Mouse (Mus musculus) stomach, embryonic 16.5 days (tissue): ENCODE data around the gene BC030867. TPM values are rescaled to one million over a fixed set of nuclear protein-coding genes. Genes with fewer than 3 reads are reported as not detected.

ENCODE experiments used
- ATAC-seq: fragments of 200-750 bp; cut with Nextera tagmentation; 2 replicates; pipeline ENCODE4 v1.8.0; 2017; ENCODE audit warnings: moderate number of reproducible peaks, moderate TSS enrichment; ENCODE audit not compliant: insufficient read depth, low FRiP score
- H3K27ac ChIP-seq: fragments of 300-500 bp; sonication (generic); 2 replicates; pipeline ENCODE4 v1.5.1; 2014; ENCODE audit warnings: low read length
- H3K27me3 ChIP-seq: fragments of 300-500 bp; sonication (generic); 2 replicates; pipeline ENCODE4 v1.6.1; 2014; ENCODE audit warnings: low read length, control low read depth, mixed read lengths; ENCODE audit not compliant: control insufficient read depth, insufficient read depth
- H3K36me3 ChIP-seq: fragments of 300-500 bp; sonication (generic); 2 replicates; pipeline ENCODE4 v1.6.1; 2014; ENCODE audit warnings: low read length; ENCODE audit not compliant: control insufficient read depth, insufficient read depth
- H3K4me1 ChIP-seq: fragments of 300-500 bp; sonication (generic); 2 replicates; pipeline ENCODE4 v1.6.1; 2014; ENCODE audit warnings: low read length, control low read depth, mixed read lengths; ENCODE audit not compliant: control insufficient read depth, insufficient read depth
- H3K4me2 ChIP-seq: fragments of 300-500 bp; sonication (generic); 2 replicates; pipeline ENCODE4 v1.6.1; 2014; ENCODE audit warnings: low read depth, low read length, mixed read lengths
- H3K4me3 ChIP-seq: fragments of 300-500 bp; sonication (generic); replicated peaks from 2 replicates; pipeline ENCODE4 v1.5.1; 2014; ENCODE audit warnings: mild to moderate bottlenecking, low read length
- H3K9ac ChIP-seq: fragments of 300-500 bp; sonication (generic); 2 replicates; pipeline ENCODE4 v1.6.1; 2014; ENCODE audit warnings: low read length
- H3K9me3 ChIP-seq: fragments of 300-500 bp; sonication (generic); replicated peaks from 2 replicates; pipeline ENCODE4 v1.6.1; 2016; ENCODE audit warnings: low read length, control low read depth; ENCODE audit not compliant: control insufficient read depth
- WGBS: fragments of 180-500 bp; shearing (Covaris S2); extraction: QIAGEN DNeasy Blood & Tissue Kit; methylation state at CpG from one replicate; pipeline ENCODE4 v1.1.7; 2014; 5-methylcytosine and 5-hydroxymethylcytosine counted together
- polyA plus RNA-seq: library from polyadenylated mRNA; unstranded; fragments of >200 nt; fragmentation: Nextera tagmentation; extraction: Ambion mirVana; gene quantifications from 2 replicates; pipeline ENCODE4 v1.2.1, GENCODE M21; 2015

Gene BC030867
- polyA plus RNA-seq, 1 experiment from 2014 or later = 12.4 TPM

GRCm38 (mm10) chr11:102241246-102241645, 7.4 kb upstream of the BC030867 start:
- Histone ChIP-seq H3K27ac (no peak overlapping the region), H3K27me3 (no peaks in the 10 kb centered on the region), H3K4me2 (no peak overlapping the region), H3K4me1 (peaks cover 20% of the 10 kb centered on the region), H3K4me3 (no peak overlapping the region), H3K36me3 (no peaks in the 10 kb centered on the region), H3K9me3 (0 out of 2 replicates have a peak, but pooled peaks cover 3% of the 10 kb centered on the region), H3K9ac (no peak overlapping the region)
- no peak for ATAC-seq
- WGBS = 77% methylated on average over 5 of the region's 5 CpGs

- H3K36me3 ChIP-seq = no peaks in the 10 kb centered on the region
- peaks cover 20% of the 10 kb centered on the region for H3K4me1 ChIP-seq
- 0 out of 2 replicates have a peak, but pooled peaks cover 3% of the 10 kb centered on the region for H3K9me3 ChIP-seq
- WGBS = 56% methylated on average over 5 of the region's 5 CpGs
- no peak overlapping the region for H3K9ac ChIP-seq
- no peaks in the 10 kb centered on the region for H3K27me3 ChIP-seq
- no peak for ATAC-seq
- H3K4me3 ChIP-seq = no peak overlapping the region
- no peak overlapping the region for H3K4me2 ChIP-seq
- no peak overlapping the region for H3K27ac ChIP-seq
Measured at GRCm38 (mm10) chr11:102241874-102242273, 6.8 kb upstream of the BC030867 start.

GRCm38 (mm10) chr11:102244926-102245449, 3.7 kb upstream of the BC030867 start:
- peak overlapping the region; percentile 34 for H3K4me3 ChIP-seq
- ATAC-seq = peak; percentile 90
- H3K4me1 ChIP-seq = peaks cover 27% of the 10 kb centered on the region
- H3K36me3 ChIP-seq = no peaks in the 10 kb centered on the region
- peak overlapping the region; percentile 63 for H3K9ac ChIP-seq
- 0 out of 2 replicates have a peak, but pooled peaks cover 3% of the 10 kb centered on the region for H3K9me3 ChIP-seq
- peak overlapping the region; percentile 92 for H3K27ac ChIP-seq
- under 1% methylated on average over 32 of the region's 32 CpGs for WGBS
- no peaks in the 10 kb centered on the region for H3K27me3 ChIP-seq
- H3K4me2 ChIP-seq = peak overlapping the region; percentile 83

GRCm38 (mm10) chr11:102245581-102246272, 3.0 kb upstream of the BC030867 start:
- peak overlapping the region; percentile 34 for H3K4me3 ChIP-seq
- peaks cover 27% of the 10 kb centered on the region for H3K4me1 ChIP-seq
- 26% methylated on average over 14 of the region's 14 CpGs for WGBS
- peak overlapping the region; percentile 83 for H3K4me2 ChIP-seq
- peak overlapping the region; percentile 92 for H3K27ac ChIP-seq
- no peaks in the 10 kb centered on the region for H3K36me3 ChIP-seq
- peak overlapping the region; percentile 63 for H3K9ac ChIP-seq
- ATAC-seq = peak; percentile 22; the same call in 1 of the 2 replicates
- 0 out of 2 replicates have a peak, but pooled peaks cover 3% of the 10 kb centered on the region for H3K9me3 ChIP-seq
- H3K27me3 ChIP-seq = no peaks in the 10 kb centered on the region

GRCm38 (mm10) chr11:102246273-102246635, 2.4 kb upstream of the BC030867 start:
- H3K27ac ChIP-seq = peak overlapping the region; percentile 92
- peaks cover 27% of the 10 kb centered on the region for H3K4me1 ChIP-seq
- H3K9me3 ChIP-seq = 0 out of 2 replicates have a peak, but pooled peaks cover 3% of the 10 kb centered on the region
- H3K36me3 ChIP-seq = no peaks in the 10 kb centered on the region
- H3K4me2 ChIP-seq = peak overlapping the region; percentile 83; the same call in 1 of the 2 replicates
- no peaks in the 10 kb centered on the region for H3K27me3 ChIP-seq
- no peak overlapping the region for H3K9ac ChIP-seq
- ATAC-seq = no peak
- no peak overlapping the region for H3K4me3 ChIP-seq
- WGBS = 56% methylated on average over 6 of the region's 6 CpGs

- Histone ChIP-seq H3K27ac (no peak overlapping the region), H3K9me3 (0 out of 2 replicates have a peak, but pooled peaks cover 2% of the 10 kb centered on the region), H3K36me3 (no peaks in the 10 kb centered on the region), H3K4me3 (no peak overlapping the region), H3K4me1 (peaks cover 27% of the 10 kb centered on the region), H3K9ac (no peak overlapping the region), H3K27me3 (no peaks in the 10 kb centered on the region), H3K4me2 (no peak overlapping the region)
- ATAC-seq = no peak
- WGBS = 89% methylated on average over 4 of the region's 4 CpGs
Measured at GRCm38 (mm10) chr11:102246871-102247270, 1.8 kb upstream of the BC030867 start.

- Histone ChIP-seq H3K27ac (no peak overlapping the region; the same call in 1 of the 2 replicates), H3K4me1 (peaks cover 26% of the 10 kb centered on the region), H3K4me3 (peak overlapping the region; percentile 70), H3K36me3 (no peaks in the 10 kb centered on the region), H3K27me3 (no peaks in the 10 kb centered on the region), H3K9ac (peak overlapping the region; percentile 83), H3K9me3 (no peaks in the 10 kb centered on the region), H3K4me2 (peak overlapping the region; percentile 86)
- 14% methylated on average over 9 of the region's 9 CpGs for WGBS
- no peak for ATAC-seq
Measured at GRCm38 (mm10) chr11:102249351-102250090, 839 bp downstream of the BC030867 start.

- 44% methylated on average over 9 of the region's 9 CpGs for WGBS
- H3K4me1 ChIP-seq = no peaks in the 10 kb centered on the region
- ATAC-seq = no peak
Measured at GRCm38 (mm10) chr11:102257514-102257913, 8.8 kb downstream of the BC030867 start.

GRCm38 (mm10) chr11:102258095-102258494, 9.4 kb downstream of the BC030867 start:
- Histone ChIP-seq H3K9ac (no peak overlapping the region), H3K27ac (no peak overlapping the region), H3K36me3 (no peaks in the 10 kb centered on the region), H3K4me2 (no peak overlapping the region), H3K4me1 (no peaks in the 10 kb centered on the region), H3K4me3 (no peak overlapping the region), H3K27me3 (no peaks in the 10 kb centered on the region), H3K9me3 (no peaks in the 10 kb centered on the region)
- ATAC-seq = no peak
- WGBS = 85% methylated on average over 6 of the region's 6 CpGs

More at GRCm38 (mm10) chr11:102257514-102257913, 8.8 kb downstream of the BC030867 start:
- H3K4me2 ChIP-seq = no peak overlapping the region
- no peak overlapping the region for H3K27ac ChIP-seq
- H3K27me3 ChIP-seq = no peaks in the 10 kb centered on the region
- H3K36me3 ChIP-seq = no peaks in the 10 kb centered on the region
- H3K9ac ChIP-seq = no peak overlapping the region
- no peaks in the 10 kb centered on the region for H3K9me3 ChIP-seq
- H3K4me3 ChIP-seq = no peak overlapping the region
